Mouse (Mus musculus) brain, embryonic 14.5 days (tissue): ENCODE measurements around the gene Exoc2.
A peak's percentile ranks its signal among the peaks of the same experiment; 100 is the strongest.

Source experiments
- CTCF ChIP-seq: fragments of 200-500 bp; IDR thresholded peaks from 2 replicates; pipeline ENCODE4 v1.5.1; 2012; ENCODE audit warnings: inconsistent platforms, mild to moderate bottlenecking, moderate library complexity, borderline replicate concordance; ENCODE audit not compliant: insufficient read depth, insufficient read length; ENCODE audit errors: extremely low read depth
- POLR2A ChIP-seq: fragments of 200-500 bp; IDR thresholded peaks from 2 replicates; pipeline ENCODE4 v1.6.1; 2012; ENCODE audit warnings: mild to moderate bottlenecking, inconsistent platforms, borderline replicate concordance; ENCODE audit not compliant: poor library complexity, insufficient read depth, insufficient read length, severe bottlenecking; ENCODE audit errors: extremely low read depth

- peak; percentile 4; the same call in 1 of the 2 replicates for TF ChIP-seq CTCF
- no peak for TF ChIP-seq POLR2A
Measured at GRCm38 (mm10) chr13:30864042-30864441, 109.9 kb downstream of the Exoc2 start.
